Mouse (Mus musculus) MEL (cell line): ENCODE results near the gene Itfg1. TPM values are rescaled to one million over a fixed set of nuclear protein-coding genes. Genes with fewer than 3 reads are reported as not detected.

Source experiments
- polyA plus RNA-seq, 2 experiments: library from polyadenylated mRNA; stranded (reverse) in 1 of 2; unstranded in 1 of 2; fragments of >175 nt in 1 of 2; fragments of >200 nt in 1 of 2; gene quantifications; 2 replicates each; pipeline versions ENCODE4 v1.2.1 to v1.2.4; 2012; ENCODE audit warnings: low replicate concordance in 2 of 2, low read depth in 1 of 2; ENCODE audit not compliant: insufficient read length in 2 of 2, insufficient read depth in 1 of 2, missing spikeins in 1 of 2
- total RNA-seq: library from RNA; depleted of rRNA; stranded (reverse); fragments of 300-350 nt; gene quantifications from 2 replicates; pipeline ENCODE4 v1.2.3, GENCODE M21; 2012; rRNA removed

Itfg1 gene
- total and polyA plus RNA-seq, 3 experiments: 21.8 to 26.7 TPM; not detected in 1

Other genes starting within 250 kb of the Itfg1 start
- 3.7 and 4.3 TPM in 2 replicates for gene Neto2, start 140.0 kb downstream of the Itfg1 start, total RNA-seq
- gene Neto2, start 140.0 kb downstream of the Itfg1 start, polyA plus RNA-seq: 1 to 10 TPM in 1 of 2 experiments, not detected in 1; 3.2 TPM
- 18.6 and 18.8 TPM in 2 replicates for gene Phkb, start within 50 bp of the Itfg1 start, total RNA-seq
- gene Phkb, start within 50 bp of the Itfg1 start, polyA plus RNA-seq: 10 to 100 TPM in 1 of 2 experiments, not detected in 1; 14.1 TPM